Mouse (Mus musculus) T-helper 17 cell (primary cell): ENCODE data around the gene Anapc2.

Experiments
- in situ Hi-C, 2 experiments: fragments of 300-600 bp; cut with MboI, MseI; formaldehyde crosslinking; loops; 1 replicate in 1 of 2; 2 replicates in 1 of 2; pipeline ENCODE4 v1.15.1; 2025; ENCODE audit warnings: high pct_unique_total_duplicates in 2 of 2

Anapc2 gene

GRCm38 (mm10) chr2:25303452-25303851 lies 31.2 kb downstream of the Anapc2 start:
- in situ Hi-C loops: no loop called here

GRCm38 (mm10) chr2:25303931-25304656 lies 31.8 kb downstream of the Anapc2 start:
- in situ Hi-C loops: no loop called here

GRCm38 (mm10) chr2:25304657-25305541 lies 32.6 kb downstream of the Anapc2 start:
- in situ Hi-C loops: no loop called here

GRCm38 (mm10) chr2:25305587-25306359 lies 33.5 kb downstream of the Anapc2 start:
- in situ Hi-C loops: no loop called here

- in situ Hi-C loops: no loop called here
Observed at GRCm38 (mm10) chr2:25310180-25310579, 37.9 kb downstream of the Anapc2 start.

DNA sequence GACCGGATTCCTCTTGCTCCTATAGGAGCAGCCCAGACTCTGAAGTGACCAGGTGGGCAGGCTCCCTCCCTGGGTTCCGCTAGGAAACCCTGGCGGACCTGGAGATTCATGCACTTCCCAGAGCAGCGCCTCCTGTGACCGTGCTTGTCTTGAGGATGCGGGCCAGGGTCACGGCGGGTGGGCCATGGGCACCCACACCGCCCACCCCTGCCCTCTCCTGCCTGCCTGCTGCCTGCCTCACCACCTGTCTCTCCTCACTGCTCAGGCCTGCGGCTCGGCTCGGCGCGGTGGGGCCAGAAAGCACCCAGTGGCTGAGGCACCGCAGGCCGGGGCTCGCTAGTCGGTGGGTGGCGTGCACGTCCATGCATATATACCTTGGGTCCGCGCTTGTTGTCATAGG lies 38.7 kb downstream of the Anapc2 start:
- in situ Hi-C loops: no loop called here

GRCm38 (mm10) chr2:25311491-25311891 lies 39.2 kb downstream of the Anapc2 start:
- in situ Hi-C loops: no loop called here

GRCm38 (mm10) chr2:25318119-25318966 lies 46.1 kb downstream of the Anapc2 start:
- in situ Hi-C loops: no loop called here

GRCm38 (mm10) chr2:25318971-25319773 lies 46.9 kb downstream of the Anapc2 start, which contains the start of gene Grin1:
Grin1 (minus strand) TSS chr2:25319187.
- in situ Hi-C loops: no loop called here

- in situ Hi-C loops: no loop called here
Observed at GRCm38 (mm10) chr2:25320084-25320483, 47.8 kb downstream of the Anapc2 start.

GRCm38 (mm10) chr2:25326036-25326435 lies 53.8 kb downstream of the Anapc2 start:
- in situ Hi-C loops: no loop called here

DNA sequence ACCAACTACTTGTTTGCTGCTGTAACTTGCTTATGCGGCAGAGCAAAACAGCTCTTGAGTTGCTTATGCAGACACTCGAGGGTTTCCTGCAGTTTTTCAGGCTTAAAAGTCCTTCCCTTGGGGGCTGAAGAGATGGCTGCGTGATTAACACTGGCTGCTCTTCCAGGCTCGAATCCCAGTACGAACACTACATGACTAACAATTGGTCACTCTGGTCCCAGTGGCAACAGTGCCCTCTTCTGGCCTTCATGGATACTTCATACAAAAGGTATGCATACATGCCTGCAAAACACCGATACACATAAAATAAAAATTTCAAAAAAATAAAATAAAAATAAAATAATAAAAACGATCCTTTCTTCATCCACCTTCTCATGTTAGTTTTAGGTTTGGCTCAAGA lies 56.2 kb downstream of the Anapc2 start:
- in situ Hi-C loops: no loop called here

- in situ Hi-C loops: loop anchor here (5.0 to 10.0 kb wide), 2 partner anchors 57 to 59 kb away; partner anchors contain the start of genes Anapc2 (in 2 of the 2) and Ssna1 (in 2 of the 2)
Observed at GRCm38 (mm10) chr2:25331470-25331869, 59.2 kb downstream of the Anapc2 start.

DNA sequence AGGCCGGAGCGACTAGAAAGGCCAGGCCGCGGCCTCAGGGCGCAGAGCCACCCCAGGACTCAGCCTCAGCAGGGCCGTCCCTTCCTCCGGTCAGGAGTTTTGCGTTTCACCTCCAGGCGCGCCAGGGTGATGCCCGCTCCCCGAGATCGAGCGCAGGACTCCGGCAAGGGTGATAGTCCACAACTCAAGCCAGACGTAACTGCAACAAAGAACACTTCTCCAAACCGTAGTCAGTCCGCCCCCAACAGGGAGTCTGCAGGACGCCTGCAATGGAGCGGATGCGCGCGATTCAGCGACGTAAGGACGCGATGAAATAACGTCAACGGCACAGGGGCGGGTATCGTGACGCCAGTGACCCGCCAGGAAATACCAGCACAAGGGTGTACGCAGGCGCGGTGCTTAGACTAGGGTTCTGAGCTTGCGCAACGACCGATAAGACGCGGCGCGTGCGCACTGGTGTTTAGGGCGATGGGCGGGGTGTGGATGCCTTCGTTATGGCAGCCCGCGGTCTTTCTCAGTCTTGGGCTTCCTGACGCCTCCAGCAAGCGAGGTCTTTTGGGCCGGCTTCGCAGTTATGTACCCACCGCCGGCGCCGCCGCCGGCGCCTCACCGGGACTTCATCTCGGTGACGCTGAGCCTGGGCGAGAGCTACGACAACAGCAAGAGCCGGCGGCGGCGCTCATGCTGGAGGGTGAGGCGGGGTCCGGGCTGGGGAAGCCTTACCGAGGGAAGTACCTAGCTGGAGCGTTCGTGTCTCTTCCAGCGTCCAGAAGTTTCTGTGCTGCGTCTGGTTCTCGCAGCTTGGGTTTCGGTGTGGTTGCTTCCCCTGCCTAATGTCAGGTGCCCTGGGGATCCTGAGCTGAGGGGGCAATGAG lies 60.2 kb downstream of the Anapc2 start, which contains the start of gene Man1b1:
Gene Man1b1 (plus strand): TSS at position 53 of the 875 bp plus-strand sequence.
- in situ Hi-C loops: loop anchor here (5.0 to 10.0 kb wide), 2 partner anchors 58 to 60 kb away; partner anchors contain the start of genes Anapc2 (in 2 of the 2) and Ssna1 (in 2 of the 2)

DNA sequence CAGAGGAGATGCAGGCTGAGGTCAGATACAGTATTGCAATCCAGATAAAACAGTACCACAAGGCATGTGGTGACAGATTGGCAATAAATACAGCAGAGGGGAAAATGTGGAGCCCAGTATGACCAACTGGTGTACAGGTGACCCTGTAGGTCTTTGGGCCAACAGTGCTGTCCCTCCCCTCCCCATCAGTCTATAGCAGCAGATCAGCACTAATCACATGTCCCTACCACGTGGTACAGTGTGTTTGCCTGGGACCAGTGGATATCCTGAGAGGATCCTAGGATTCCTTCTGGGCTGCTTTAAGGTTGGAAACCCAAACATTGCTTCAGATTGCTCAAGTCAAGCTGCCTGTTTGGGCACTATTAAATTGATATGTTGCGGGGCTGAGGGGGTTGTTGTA lies 61.3 kb downstream of the Anapc2 start:
- in situ Hi-C loops: loop anchor here (5.0 to 10.0 kb wide), 2 partner anchors 59 to 61 kb away; partner anchors contain the start of genes Anapc2 (in 2 of the 2) and Ssna1 (in 2 of the 2)
